Mouse (Mus musculus): ENCODE data around the gene Car10. TPM values are rescaled to one million over a fixed set of nuclear protein-coding genes. Genes with fewer than 3 reads are reported as not detected.

Car10 gene
- polyA plus RNA-seq, 1 experiment from 2014 or later, result not detected

DNA sequence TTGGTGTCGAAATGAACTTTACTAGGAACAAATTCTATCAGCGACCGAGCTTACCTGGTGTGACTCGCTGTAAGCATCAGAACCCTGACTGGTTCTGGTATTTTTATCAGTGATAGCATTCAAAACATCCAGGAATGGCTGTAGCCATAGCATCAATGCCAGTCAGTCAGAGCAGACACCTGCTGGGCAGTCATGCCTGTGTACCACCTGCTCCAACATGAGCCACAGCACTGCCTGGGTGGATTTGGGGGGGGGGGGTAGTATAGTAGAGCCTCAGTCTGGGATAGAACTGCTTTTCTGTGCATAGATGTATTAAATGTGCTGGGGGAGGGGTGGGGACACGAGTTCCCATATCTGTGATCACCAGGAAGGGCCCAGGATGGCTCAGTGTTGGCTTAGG lies 525.8 kb downstream of the Car10 start:
- TF ChIP-seq CTCF (IDR thresholded peaks at IDR 0.05; ENCODE audit: low read depth), result no peak
- H3K36me3 ChIP-seq (ENCODE audit: insufficient read depth), result no peaks in the 10 kb centered on the region
- H3K9me3 ChIP-seq (ENCODE audit: low read depth, low read length), result no peaks in the 10 kb centered on the region
- H3K4me3 ChIP-seq (ENCODE audit: low read depth, low read length), result no peak overlapping the region
- ATAC-seq (ENCODE audit: insufficient read depth), result no peak
- H3K4me2 ChIP-seq, result no peak overlapping the region
- H3K27me3 ChIP-seq (ENCODE audit: insufficient read depth, low read length), result no peaks in the 10 kb centered on the region
- H3K27ac ChIP-seq (ENCODE audit: low read depth), result no peak overlapping the region
- H3K9ac ChIP-seq, result no peak overlapping the region
- WGBS, result 73% methylated on average over 5 of the region's 5 CpGs
- no peak for DNase-seq
- H3K4me1 ChIP-seq (ENCODE audit: insufficient read depth), result no peaks in the 10 kb centered on the region

DNA sequence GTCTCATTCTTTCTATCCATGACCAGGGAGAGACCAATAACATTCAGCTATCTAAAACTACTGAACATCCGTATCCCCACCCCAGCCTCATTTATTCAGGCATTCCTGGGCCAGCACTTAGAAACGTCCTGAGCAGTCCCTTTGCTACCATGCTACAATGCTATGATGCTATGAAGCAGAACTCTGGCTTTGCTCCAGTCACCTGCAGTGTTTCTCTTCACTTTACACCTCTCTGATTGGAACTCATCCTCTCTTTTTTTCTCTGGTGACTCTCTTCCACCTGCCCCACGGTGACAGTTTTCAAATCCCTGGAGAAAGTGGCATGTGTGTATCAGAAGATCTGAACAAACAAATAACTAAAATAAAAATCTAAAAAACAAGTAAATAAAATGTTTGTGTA lies 541.6 kb downstream of the Car10 start:
- DNase-seq (no peak), ATAC-seq (ENCODE audit: insufficient read depth) (no peak)
- no peaks in the 10 kb centered on the region for H3K36me3 ChIP-seq (ENCODE audit: insufficient read depth)
- no peak overlapping the region for H3K9ac ChIP-seq
- no peak overlapping the region for H3K4me3 ChIP-seq (ENCODE audit: low read depth, low read length)
- no peak overlapping the region for H3K27ac ChIP-seq (ENCODE audit: low read depth)
- 60% methylated on average over 3 of the region's 3 CpGs for WGBS
- no peaks in the 10 kb centered on the region for H3K9me3 ChIP-seq (ENCODE audit: low read depth, low read length)
- H3K27me3 ChIP-seq (ENCODE audit: insufficient read depth, low read length), result no peaks in the 10 kb centered on the region
- H3K4me1 ChIP-seq (ENCODE audit: insufficient read depth), result no peaks in the 10 kb centered on the region
- no peak overlapping the region for H3K4me2 ChIP-seq
- TF ChIP-seq CTCF (IDR thresholded peaks at IDR 0.05; ENCODE audit: low read depth), result no peak

GRCm38 (mm10) chr11:93640954-93641353 lies 543.1 kb downstream of the Car10 start:
- DNase-seq (no peak), ATAC-seq (ENCODE audit: insufficient read depth) (no peak)
- no peak overlapping the region for H3K27ac ChIP-seq (ENCODE audit: low read depth)
- H3K36me3 ChIP-seq (ENCODE audit: insufficient read depth), result no peaks in the 10 kb centered on the region
- TF ChIP-seq CTCF (IDR thresholded peaks at IDR 0.05; ENCODE audit: low read depth), result no peak
- no peak overlapping the region for H3K4me2 ChIP-seq
- no peak overlapping the region for H3K9ac ChIP-seq
- 74% methylated on average over 5 of the region's 5 CpGs for WGBS
- no peaks in the 10 kb centered on the region for H3K27me3 ChIP-seq (ENCODE audit: insufficient read depth, low read length)
- no peaks in the 10 kb centered on the region for H3K9me3 ChIP-seq (ENCODE audit: low read depth, low read length)
- no peaks in the 10 kb centered on the region for H3K4me1 ChIP-seq (ENCODE audit: insufficient read depth)
- no peak overlapping the region for H3K4me3 ChIP-seq (ENCODE audit: low read depth, low read length)

GRCm38 (mm10) chr11:93642331-93642730 lies 544.5 kb downstream of the Car10 start:
- TF ChIP-seq CTCF (IDR thresholded peaks at IDR 0.05; ENCODE audit: low read depth), result no peak
- 88% methylated on average over 1 of the region's 1 CpGs for WGBS
- no peaks in the 10 kb centered on the region for H3K9me3 ChIP-seq (ENCODE audit: low read depth, low read length)
- no peaks in the 10 kb centered on the region for H3K36me3 ChIP-seq (ENCODE audit: insufficient read depth)
- no peaks in the 10 kb centered on the region for H3K4me1 ChIP-seq (ENCODE audit: insufficient read depth)
- no peak overlapping the region for H3K9ac ChIP-seq
- H3K27me3 ChIP-seq (ENCODE audit: insufficient read depth, low read length), result no peaks in the 10 kb centered on the region
- ATAC-seq (ENCODE audit: insufficient read depth), result no peak
- DNase-seq, result no peak
- no peak overlapping the region for H3K27ac ChIP-seq (ENCODE audit: low read depth)
- no peak overlapping the region for H3K4me2 ChIP-seq
- no peak overlapping the region for H3K4me3 ChIP-seq (ENCODE audit: low read depth, low read length)

DNA sequence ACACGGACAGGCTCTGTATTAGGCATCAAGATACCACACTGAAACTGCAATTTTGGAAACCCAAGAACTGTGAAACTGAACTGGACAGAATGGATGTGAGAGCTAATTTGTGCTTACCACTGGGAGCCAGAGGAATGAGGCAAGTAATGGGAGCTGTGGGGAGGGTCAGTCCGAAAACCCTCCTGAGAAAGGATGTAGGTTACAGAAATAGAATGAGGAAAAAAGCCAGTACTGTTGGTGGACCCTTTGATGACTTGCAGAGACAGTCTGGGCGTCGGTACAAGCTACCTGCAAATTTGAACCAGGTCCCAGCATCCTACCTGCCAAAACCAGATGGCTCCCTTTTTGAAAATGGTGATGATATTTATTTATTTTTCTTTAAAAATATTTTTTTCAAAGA lies 545.2 kb downstream of the Car10 start:
- Histone ChIP-seq H3K9me3 (ENCODE audit: low read depth, low read length) (no peaks in the 10 kb centered on the region), H3K9ac (no peak overlapping the region), H3K36me3 (ENCODE audit: insufficient read depth) (no peaks in the 10 kb centered on the region), H3K4me3 (ENCODE audit: low read depth, low read length) (no peak overlapping the region), H3K4me2 (no peak overlapping the region), H3K27me3 (ENCODE audit: insufficient read depth, low read length) (no peaks in the 10 kb centered on the region), H3K4me1 (ENCODE audit: insufficient read depth) (no peaks in the 10 kb centered on the region), H3K27ac (ENCODE audit: low read depth) (no peak overlapping the region)
- TF ChIP-seq CTCF (IDR thresholded peaks at IDR 0.05; ENCODE audit: low read depth), result no peak
- no peak for ATAC-seq (ENCODE audit: insufficient read depth)
- 77% methylated on average over 4 of the region's 4 CpGs for WGBS
- DNase-seq, result no peak

DNA sequence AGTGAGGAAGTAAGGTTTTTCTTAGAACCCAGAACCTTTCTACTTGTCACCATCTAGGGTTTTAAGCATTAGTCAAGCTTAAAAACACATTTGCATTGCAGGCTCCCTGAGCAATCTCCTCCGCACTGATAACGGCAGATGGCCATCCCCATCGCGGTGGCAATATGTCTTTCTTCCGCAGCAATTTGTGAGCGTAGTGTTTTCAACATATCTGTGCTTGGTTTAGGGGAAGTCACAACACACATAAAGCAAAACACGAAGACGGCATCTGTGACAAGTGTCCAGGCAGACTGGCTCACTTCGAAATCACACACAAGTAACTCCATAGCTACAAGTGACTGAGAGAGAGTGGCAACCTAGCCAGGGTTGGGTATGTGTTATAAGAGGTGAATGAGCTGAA lies 545.6 kb downstream of the Car10 start:
- Histone ChIP-seq H3K27me3 (ENCODE audit: insufficient read depth, low read length) (no peaks in the 10 kb centered on the region), H3K4me1 (ENCODE audit: insufficient read depth) (no peaks in the 10 kb centered on the region), H3K9ac (no peak overlapping the region), H3K4me3 (ENCODE audit: low read depth, low read length) (no peak overlapping the region), H3K27ac (ENCODE audit: low read depth) (no peak overlapping the region), H3K9me3 (ENCODE audit: low read depth, low read length) (no peaks in the 10 kb centered on the region), H3K36me3 (ENCODE audit: insufficient read depth) (no peaks in the 10 kb centered on the region), H3K4me2 (no peak overlapping the region)
- DNase-seq (no peak), ATAC-seq (ENCODE audit: insufficient read depth) (no peak)
- TF ChIP-seq CTCF (IDR thresholded peaks at IDR 0.05; ENCODE audit: low read depth), result no peak
- WGBS, result 83% methylated on average over 9 of the region's 9 CpGs

GRCm38 (mm10) chr11:93646216-93646615 lies 548.4 kb downstream of the Car10 start:
- H3K4me2 ChIP-seq, result no peak overlapping the region
- H3K36me3 ChIP-seq (ENCODE audit: insufficient read depth), result no peaks in the 10 kb centered on the region
- no peak for ATAC-seq (ENCODE audit: insufficient read depth)
- no peaks in the 10 kb centered on the region for H3K27me3 ChIP-seq (ENCODE audit: insufficient read depth, low read length)
- no peaks in the 10 kb centered on the region for H3K4me1 ChIP-seq (ENCODE audit: insufficient read depth)
- no peak for TF ChIP-seq CTCF (IDR thresholded peaks at IDR 0.05; ENCODE audit: low read depth)
- H3K4me3 ChIP-seq (ENCODE audit: low read depth, low read length), result no peak overlapping the region
- no peak overlapping the region for H3K27ac ChIP-seq (ENCODE audit: low read depth)
- no peak for DNase-seq
- no peaks in the 10 kb centered on the region for H3K9me3 ChIP-seq (ENCODE audit: low read depth, low read length)
- WGBS, result 90% methylated on average over 3 of the region's 3 CpGs
- H3K9ac ChIP-seq, result no peak overlapping the region
